Mouse (Mus musculus) urinary bladder, postnatal 25 days (tissue): ENCODE data around the gene Ugt2a2.
"Not testable (repeated sequence)": the region's sequence is repeated elsewhere in the genome, so short reads cannot be mapped to it uniquely, and the experiment has no call there.

Source experiments
- DNase-seq: peaks from one replicate; pipeline ENCODE4 v3.0.0; 2022; ENCODE audit warnings: low spot score

The Ugt2a2 gene

DNA sequence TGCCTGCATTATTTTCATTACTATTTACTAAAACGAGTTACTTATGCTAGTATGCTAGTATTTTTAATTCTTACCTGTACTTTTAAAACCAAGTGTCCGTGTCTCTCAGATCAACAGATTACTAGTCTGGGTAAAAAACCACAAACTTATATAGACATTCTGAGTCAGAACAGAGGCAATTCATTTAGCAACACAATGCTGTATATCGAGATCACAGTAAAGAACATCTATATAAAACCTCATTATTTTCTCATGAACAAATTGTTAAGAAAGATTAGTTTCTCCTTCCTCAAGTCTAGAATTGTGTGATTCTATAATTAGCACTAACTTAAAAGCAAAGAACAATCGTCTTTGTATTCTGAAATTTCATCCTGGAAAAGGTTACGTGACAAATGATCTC lies at the start of gene Ugt2a2:
Ugt2a2 (minus strand) TSS at position 101 of the 400 bp plus-strand sequence.
- DNase-seq, result no peak

DNA sequence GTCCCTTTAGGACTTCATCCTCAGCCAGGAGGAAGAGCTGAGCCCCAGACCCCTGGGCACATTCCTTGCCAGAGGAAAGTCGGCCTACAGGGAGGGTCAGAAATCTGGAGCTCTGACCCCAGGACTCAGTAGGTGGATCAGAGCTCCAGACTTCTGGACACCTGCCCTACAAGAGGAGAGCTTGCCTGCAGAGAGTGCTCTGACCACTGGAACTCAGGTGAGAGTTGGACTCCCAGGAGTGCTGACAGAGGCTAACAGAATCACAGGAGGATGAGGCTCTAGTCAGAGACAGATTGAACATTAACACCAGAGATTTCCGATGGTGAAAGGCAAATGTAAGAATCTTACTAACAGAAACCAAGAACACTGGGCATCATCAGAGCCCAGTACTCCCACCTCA lies 41.5 kb upstream of the Ugt2a2 start:
- DNase-seq, result not testable (repeated sequence)

DNA sequence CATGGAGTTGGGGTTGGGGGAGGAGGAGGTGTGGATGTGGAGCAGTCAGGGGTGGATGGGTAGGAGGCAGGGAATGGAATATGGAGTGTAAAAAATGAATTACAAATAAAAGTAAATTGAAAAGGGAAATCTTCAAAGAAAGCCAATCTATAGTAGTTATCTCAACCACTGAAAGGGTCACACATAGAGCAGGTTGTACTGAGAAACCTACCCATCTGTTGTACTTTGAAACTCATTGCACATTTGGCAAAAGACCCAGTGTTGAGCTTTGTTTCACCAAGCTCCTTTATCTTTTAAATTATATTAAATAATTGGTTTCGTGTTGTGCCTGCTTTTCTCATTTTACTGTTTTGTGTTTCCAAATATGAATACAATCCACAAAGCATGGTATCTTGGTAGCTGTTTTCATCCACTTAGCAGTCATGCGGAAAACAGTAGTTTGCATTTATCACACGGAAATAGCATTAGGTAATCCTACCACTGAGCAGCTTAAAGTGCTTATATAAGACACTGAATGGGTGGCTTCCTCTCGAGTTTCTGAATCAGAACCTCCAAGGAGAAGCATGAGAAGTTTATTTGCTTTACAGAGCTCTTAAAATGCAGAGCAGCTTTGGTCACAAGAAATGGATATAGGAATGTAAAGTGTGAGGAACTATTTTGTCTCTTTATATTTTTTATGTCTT lies 23.9 kb upstream of the Ugt2a2 start:
- no peak for DNase-seq

DNA sequence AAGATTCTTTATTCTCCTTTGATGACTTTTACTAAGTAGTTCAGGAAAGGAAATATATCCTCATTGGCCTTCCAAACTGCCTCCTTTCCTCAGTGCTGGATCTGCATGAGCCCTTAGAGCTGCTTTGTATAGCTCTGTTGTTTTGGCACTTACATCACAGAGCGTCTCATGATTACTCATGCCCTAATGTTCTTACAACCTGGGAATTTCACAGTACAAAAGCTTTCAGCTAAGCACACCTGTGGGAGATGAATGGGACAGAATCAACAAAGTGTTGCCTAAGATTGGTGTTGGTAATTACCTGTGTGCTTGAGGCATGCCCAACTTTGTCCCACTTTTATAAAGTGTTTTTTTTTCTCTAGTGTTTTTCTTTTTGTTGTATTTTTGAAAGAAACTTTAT lies 20.6 kb upstream of the Ugt2a2 start:
- DNase-seq, result no peak

DNA sequence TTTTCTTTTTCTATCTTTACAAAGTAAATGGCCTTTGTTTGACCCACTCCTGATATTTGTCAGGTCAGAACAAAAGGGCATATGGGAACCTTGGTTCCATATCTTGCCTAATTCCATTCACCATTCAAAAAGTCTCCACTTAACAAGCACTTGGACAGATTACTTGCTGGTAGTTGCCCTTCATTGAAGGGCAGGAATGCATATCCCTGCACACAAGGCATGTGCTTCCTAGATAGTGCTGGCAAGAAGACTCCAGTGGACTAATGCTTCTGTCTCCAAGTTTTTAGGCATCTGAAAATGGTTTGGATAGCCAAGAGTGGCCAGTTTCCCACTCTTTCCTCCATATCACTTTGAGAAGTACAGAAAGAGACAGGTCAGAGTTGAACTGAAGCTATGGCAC lies 17.3 kb upstream of the Ugt2a2 start:
- DNase-seq, result no peak

DNA sequence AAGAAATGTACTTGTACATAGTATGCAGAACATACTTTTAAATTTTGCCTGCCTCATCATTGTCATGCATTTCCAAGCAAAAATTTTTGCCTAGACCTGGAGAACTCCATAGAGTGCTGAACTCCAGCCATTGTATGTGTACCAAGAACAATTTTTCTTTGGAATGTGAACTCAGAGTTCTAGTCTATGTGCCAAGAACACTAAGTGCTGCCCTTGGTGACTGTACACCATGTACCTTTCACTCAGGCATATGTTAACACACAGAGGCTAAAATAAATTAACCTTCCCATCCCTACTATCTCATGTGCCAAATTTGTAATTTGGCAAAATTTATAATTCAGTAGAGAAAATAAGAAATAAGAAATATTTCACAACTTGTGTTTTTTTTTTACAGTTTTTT lies 16.9 kb upstream of the Ugt2a2 start:
- DNase-seq, result no peak

DNA sequence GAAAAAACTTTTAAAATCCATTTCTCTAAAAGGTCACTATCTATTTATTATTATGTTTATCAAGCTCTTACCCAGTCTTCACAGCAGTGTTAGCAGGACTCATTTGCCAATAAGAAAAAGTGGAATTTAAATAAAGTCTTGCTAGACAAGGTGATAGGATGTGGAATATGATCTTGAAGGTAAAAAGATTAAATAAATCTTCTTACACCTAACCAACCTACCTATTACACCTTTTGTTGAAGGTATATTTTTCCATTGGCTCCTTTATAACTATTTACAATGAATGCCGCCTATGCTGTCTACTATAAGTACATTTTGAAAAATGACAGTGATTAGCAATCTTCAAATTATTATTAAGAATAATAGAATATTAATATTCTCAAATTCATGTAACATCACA lies 8.7 kb upstream of the Ugt2a2 start, which contains the start of gene Ugt2a1:
Ugt2a1 (minus strand) TSS at position 101 of the 400 bp plus-strand sequence.
- DNase-seq, result no peak

DNA sequence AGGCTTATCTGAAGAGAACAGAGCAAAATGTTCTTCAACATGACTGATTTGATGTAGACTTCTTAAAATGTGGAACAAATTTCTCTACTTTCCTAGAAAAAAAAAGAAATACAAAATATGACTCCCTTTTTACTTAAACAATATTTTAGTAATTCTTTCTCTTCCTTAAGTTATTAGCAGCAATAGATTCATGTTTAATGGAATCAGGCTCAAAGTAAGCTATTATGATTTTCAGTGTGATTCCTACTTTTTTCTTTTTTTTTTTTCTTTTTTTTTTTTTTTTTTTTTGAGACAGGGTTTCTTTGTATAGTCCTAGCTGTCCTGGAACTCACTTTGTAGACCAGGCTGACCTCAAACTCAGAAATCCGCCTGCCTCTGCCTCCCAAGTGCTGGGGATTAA lies 4.6 kb upstream of the Ugt2a2 start, which contains the start of gene Gm43638:
Gm43638 (minus strand) TSS at position 101 of the 400 bp plus-strand sequence.
- DNase-seq, result not testable (repeated sequence)

DNA sequence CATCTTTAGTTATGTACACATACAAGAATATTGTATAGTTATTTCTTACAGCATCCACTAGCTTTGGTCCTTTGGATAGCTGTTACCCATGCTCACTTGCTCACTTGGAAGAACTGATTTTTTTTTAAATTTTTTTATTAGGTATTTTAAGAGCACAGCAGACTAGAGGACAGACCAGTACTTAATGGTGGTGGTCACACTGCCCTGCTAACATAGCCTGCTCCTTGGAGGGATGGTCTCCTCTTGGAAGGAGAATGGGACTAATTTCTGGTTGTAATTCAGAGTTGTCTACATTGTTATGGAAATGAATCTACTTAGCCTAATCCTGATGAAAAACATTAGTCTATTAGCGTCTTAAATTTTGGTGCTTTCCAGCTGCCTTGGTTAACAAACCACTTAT lies 23.2 kb downstream of the Ugt2a2 start:
- DNase-seq, result no peak

DNA sequence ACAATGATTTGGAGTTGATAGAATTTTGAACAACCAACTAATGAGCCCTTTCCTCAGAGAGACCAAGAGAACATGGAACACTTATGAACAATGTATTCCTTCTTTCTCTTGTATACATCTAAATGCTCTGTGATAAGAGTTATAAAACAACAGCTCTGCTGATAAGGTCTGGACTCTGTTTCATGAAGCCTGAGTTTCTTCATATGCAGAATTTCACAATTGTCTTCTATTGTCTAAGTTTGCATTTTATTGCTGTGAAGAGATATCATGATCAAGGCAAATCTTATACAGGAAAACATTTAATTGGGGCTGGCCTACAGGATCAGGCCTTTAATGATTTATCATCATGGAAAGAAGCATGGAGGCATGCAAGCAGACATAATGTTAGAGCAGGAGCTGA lies 24.4 kb downstream of the Ugt2a2 start:
- DNase-seq, result no peak

DNA sequence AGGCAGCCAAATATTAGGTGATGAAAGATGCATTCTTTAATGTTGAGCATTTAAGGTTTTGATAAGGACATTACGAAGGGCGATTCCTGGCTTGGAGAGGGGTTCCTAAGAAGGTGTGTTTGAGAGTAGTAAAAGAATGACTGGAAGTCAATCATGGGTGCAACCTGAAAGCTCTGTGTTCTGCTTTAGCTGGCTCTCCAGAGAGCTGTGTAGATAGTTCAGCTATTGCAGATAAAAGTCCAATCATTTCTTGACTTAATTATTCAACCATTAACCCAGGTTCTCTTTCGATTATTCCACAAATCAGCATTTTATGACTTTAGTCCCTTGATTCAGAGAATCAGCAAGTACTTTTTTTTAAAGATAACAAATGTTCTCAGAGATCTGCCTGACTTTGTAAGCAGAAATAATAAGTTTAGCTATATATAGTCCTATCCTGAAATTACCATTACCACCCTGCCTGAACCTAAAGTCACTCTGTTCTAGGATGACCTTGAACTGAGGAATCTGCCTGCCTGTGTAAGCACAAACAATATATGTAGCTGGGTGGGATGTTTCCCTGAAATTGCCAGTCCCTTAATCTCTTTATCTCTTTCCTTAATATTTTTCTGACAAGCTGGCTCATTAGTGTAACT lies 25.7 kb downstream of the Ugt2a2 start:
- no peak for DNase-seq

DNA sequence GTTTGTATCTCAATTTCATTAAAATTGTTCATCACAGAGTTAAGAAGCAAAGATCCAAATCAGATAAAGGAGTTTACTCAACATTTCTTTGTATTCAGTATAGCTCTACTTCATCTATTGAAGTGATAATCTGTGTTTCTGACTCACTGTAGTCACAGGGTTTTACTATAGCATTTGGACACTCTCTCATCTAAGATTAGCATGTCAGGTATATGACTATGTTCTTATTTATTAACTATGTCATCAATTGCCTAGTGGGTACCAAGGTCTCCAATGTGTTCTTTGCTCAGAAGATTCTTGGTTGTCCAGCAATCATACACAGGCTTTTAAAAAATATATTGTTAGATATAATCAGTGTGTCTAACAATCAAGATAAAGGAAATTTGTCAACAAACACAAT lies 26.5 kb downstream of the Ugt2a2 start:
- DNase-seq, result no peak

DNA sequence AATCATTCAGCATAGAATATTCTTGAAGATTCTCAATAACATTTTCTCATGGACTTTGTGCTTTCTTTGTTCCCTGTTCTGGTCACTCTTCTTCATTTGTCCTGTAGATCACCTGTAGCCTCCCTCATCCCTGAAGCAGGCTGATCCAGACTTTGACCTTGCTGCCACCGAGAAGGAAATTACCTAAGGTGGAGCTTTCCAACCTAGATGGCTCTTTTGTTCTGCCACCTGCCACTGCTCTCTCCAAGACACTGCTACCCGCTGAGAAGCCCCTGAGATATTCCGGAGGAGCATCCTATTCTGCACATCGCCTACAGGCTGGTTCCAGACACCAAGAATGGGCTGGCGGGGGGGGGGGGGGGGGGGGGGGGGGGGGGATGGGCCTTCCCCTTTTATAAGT lies 29.5 kb downstream of the Ugt2a2 start:
- DNase-seq, result not testable (repeated sequence)

DNA sequence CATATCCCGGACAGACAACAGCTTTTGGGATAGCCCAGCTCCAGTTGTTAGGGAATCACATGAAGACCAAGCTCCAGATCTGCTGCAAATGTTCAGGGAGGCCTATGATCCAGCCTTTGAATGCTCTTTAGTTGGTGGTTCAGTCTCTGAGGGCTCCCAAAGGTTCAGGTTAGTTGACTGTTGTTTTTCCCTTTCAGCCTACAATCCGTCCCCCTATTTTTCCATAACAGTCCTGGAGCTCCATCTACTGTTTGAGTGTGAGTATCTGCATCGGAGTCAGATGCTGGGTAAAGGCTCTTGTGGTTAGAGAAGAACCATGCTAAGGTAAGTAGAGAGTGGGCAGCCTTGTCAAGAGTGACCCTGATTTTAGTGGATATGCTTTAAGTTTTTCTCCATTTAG lies 45.8 kb downstream of the Ugt2a2 start:
- no peak for DNase-seq

DNA sequence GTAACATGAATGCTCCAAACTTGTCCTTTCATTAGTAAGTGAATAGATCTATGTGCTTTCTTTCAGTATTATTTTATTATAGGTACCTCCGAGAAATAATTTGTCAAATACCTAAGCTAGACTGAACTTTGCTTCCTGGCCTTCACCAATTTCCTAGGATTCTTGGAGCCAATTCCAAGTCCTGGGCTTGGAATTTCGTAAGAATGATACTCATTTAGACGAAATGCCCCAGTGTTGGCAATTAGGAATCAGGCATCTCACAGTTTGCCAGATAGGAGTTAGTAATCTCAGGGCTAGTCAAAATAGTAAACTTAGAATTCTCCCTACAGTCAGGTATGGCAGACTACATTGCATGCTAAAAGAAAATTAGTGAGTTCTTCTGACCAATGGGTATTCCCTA lies 56.4 kb downstream of the Ugt2a2 start:
- DNase-seq, result no peak

DNA sequence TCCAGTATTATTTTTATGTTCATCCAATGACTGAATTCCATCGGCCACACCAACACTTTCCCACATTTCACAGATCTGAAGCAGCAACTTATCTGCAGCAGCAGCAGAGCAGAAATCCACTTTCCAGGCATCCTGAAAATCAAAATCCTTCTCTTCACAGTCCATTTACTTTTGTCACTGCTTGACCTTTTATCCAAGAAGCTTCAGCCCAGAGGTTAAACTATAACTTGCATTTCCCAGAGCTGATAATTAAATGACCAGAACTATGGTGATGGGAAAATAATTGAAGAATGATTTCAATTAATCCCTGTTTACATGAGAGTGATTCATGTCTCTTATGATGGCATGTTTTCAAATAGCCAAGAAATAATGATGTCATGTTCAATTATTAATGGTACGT lies 58.0 kb downstream of the Ugt2a2 start, which contains the start of gene Ugt2b38:
Ugt2b38 (minus strand) TSS at position 163 of the 400 bp plus-strand sequence.
- not testable (repeated sequence) for DNase-seq
